Mouse (Mus musculus): ENCODE measurements around the gene Arl4d.
"Not testable (repeated sequence)": the region's sequence is repeated elsewhere in the genome, so short reads cannot be mapped to it uniquely, and the experiment has no call there.

The Arl4d gene

DNA sequence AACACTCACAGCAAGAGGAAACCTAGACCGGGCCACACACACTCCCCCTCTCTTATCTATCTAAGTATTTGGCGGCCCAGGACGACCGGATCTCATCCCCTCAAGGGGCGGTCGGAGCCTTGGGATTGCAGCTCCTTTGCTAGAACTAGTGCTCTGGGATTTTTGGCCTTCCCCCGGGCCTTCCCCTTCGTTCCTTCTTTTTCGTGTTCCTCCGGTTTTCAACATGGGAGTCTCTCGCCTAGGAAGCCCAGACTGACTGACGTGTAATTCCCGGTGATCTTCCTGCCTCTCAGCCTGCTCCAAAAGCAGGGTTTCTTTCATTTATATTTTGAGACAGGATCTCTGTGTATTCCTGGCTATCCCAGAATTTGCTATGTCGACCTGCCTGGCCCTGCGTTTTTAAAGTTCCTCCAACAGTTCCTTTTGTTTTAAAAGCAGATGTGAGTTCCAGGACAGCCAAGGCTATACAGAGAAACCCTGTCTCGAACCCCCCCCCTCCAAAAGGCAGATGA is 19.0 kb upstream of the Arl4d start:
- not testable (repeated sequence) for DNase-seq

DNA sequence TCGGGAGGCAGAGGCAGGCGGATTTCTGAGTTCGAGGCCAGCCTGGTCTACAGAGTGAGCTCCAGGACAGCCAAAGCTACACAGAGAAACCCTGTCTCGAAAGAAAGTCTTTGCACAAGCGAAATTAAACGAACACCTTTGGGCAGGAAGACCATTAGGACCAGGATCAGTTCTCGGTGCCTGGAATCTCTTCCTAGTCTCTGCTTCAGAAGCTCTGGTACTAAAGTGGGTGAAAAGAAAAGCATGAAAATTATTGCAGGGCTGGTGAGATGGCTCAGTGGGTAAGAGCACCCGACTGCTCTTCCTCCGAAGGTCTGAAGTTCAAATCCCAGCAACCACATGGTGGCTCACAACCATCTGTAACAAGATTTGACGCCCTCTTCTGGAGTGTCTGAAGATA is 18.2 kb upstream of the Arl4d start:
- DNase-seq: not testable (repeated sequence)

DNA sequence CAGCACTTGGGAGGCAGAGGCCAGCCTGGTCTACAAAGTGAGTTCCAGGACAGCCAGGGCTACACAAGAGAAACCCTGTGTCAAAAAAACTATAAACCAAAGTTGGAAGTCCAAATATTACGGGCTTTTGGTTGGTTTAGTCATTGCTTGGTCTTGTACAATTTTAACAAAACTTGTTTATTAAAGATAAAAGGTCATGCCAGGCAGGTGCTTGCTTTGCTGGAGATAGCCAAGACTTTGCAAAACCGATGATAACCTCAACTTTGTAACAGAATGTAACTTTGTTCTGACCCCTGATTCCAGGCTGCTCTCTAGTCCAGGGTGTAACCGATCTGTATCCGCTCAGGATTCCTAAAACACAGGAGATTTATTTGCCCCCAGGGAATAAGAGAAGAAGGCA is 9.0 kb upstream of the Arl4d start:
- DNase-seq: no peak

DNA sequence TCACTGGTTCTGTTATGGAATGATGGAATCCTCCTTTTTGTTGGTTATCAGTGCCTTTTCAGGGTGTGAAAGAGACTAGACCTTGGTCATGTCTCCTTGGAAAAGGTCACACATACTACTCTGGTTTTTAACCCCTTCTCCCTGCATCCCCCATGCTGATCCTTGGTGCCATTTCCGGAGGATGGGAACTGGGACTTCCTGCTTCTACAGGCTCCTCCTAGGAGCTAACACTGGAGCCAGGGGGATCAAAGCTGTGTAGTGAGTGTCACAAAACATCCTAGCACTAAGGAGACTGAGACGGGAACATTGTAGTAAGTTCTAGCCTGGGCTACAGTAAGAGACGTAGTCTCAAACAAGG is 7.8 kb upstream of the Arl4d start:
- no peak for DNase-seq

DNA sequence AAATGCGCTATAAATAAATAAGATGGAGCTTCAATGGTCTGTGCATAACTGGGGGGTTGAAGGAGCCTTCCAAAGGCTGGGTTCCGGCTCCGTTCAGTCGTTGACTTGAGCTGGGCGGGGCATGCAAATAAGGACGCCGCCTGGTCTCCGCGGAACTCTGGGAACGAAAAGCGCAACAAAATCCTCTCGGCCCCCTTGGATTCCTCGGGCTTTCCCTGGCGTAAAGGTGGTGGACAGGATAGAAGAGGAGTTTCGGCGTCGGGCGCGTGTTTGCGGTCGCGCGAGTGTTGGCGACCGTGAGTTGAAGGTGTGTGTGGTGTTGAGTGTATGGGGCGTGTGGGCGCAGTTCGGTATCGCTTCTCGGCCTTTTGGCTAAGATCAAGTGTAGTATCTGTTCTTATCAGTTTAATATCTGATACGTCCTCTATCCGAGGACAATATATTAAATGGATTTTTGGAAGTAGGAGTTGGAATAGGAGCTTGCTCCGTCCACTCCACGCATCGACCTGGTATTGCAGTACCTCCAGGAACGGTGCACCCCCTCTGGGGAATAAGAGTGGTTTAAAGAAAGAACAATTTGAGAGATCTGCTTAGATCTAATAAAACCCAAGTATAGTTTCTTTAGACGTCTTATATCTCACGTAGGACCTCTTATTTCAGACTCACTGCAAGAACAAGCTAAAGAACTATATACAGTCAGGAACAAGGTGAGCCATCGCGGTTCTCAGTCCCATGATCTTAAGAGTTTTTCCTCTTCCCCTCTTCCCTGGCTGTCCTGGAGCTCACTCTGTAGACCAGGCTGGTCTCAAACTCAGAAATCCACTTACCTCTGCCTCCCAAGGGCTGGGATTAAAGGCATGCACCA is 7.2 kb upstream of the Arl4d start:
- DNase-seq: peak; percentile 88 to 92

GRCm38 (mm10) chr11:101658751-101659558 is 6.4 kb upstream of the Arl4d start:
- DNase-seq: peak; percentile 74 to 80

DNA sequence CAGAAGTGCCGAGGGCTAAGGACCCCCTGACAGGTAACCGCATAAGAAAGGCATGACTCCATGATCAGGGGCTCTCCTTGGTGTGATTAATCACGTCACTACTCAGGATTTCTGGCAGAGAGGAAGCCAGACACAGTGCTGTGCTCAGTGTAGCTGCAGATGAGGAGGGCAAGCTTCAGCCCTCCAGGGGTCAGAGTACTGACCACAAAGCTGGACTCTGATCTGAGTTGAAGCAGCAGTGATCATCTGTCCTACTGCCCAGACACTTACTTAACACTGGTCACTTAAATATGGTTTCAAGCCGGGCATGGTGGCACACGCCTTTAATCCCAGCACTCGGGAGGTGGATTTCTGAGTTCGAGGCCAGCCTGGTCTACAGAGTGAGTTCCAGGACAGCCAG is 4.2 kb upstream of the Arl4d start:
- no peak for DNase-seq

- no peak for DNase-seq
Measured at GRCm38 (mm10) chr11:101661786-101662185, 3.6 kb upstream of the Arl4d start.

GRCm38 (mm10) chr11:101663229-101664027 is 1.9 kb upstream of the Arl4d start:
- DNase-seq: no peak

GRCm38 (mm10) chr11:101665636-101665992 is 273 bp downstream of the Arl4d start:
- DNase-seq: no peak

GRCm38 (mm10) chr11:101666626-101667345 is 1.4 kb downstream of the Arl4d start:
- DNase-seq: peak; percentile 18 to 44

DNA sequence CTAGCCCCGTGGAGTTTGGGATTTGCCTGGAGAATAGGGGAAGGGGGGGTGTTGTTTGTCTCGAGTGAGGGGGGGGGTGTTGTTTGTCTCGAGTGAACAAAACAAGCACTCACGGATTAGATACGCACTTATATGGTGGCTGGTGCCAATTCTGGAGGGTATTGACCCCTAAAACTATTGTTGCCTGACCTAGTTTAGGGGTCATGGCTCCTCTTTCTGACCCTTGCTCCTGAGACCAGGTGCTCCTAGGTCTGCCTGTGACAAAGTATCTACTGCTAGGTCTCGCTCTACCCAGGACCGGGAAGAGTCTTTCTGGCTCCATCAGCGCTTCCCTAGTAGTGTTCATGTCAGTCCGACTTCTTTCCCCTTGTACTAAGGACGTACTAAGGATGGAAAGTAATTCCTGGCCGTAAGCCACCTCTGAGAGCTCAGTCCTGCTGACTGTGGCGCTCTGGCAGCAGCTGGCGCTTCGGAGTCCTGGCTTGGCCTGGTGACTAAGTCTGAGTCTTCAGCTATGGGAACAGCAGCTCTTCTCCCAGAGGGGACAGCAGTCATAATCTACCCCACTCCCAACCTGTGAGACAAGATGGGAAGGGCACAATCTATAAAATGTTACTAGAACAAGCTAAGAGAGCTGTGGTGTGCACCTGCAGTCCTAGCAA is 2.7 kb downstream of the Arl4d start:
- DNase-seq: peak; percentile 42 to 66

DNA sequence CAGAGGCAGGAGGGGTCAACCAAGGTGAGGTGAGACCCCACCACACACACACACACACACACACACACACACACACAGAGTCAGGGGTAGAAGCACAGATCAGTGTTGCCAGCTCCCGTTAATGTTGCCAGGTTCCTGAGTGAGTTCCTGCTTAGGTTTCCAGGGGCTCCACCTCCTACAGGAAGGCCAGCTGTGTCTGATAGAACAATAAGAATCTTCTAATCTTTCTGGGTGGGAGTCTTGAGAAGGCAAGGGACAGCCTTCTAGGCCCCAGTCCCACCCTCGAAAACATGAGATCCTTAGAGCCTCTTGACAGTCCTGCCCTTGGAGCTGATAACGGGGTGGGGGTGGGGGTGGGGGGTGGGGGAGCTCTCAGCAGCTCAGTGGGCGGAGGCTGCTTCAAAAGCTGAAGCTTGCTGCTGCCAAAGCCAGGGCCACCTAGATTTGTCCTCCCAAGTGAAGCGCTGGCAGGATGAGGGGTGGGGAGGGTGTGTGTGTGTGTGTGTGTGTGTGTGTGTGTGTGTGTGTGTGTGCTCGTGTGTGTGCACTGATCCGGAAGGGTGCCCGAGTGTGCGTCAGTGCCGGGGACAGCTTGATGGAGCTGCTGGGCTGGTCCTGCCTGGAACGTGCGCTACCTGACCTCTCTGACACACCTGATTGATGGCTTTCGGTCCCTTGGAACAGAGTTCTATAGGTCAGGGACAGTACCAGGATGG is 3.4 kb downstream of the Arl4d start:
- DNase-seq: peak; percentile 42 to 67

- no peak for DNase-seq
Measured at GRCm38 (mm10) chr11:101670334-101670733, 5.0 kb downstream of the Arl4d start.

DNA sequence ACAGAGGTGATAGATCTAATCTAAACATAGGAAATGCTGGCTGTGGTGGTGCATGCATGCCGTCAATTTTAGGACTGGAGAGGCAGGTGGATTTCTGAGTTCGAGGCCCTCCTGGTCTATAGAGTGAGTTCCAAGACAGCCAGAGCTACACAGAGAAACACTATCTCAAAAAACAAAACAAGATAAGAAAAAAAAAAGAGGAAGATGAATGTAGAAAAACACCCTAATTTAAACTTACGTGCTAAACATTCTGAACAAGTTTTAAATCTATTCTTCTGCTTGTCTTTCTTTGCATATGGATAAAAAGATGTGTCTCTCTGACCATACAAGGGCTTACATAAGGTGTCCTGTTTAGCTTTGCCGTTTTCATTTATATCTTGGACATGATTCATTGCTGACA is 5.9 kb downstream of the Arl4d start:
- no peak for DNase-seq

- DNase-seq: peak; percentile 37 to 64
Measured at GRCm38 (mm10) chr11:101673010-101673642, 7.8 kb downstream of the Arl4d start.

DNA sequence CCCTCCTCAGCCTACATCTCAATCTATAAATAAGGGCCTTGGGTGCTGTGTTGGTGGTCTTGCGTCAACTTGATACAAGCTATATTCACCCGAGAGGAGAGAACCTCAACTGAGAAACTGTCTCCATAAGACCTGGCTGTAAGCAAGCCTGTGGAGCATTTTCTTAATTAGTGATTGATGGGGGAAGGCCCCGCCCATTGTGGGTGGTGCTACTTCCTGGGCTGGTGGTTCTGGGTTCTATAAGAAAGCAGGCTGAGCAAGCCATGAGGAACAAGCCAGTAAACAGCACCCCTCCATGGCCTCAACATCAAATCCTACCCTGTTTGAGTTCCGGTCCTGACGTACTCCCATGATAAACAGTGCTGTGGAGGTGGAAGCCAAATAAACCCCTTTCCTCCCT is 8.8 kb downstream of the Arl4d start:
- DNase-seq: no peak

DNA sequence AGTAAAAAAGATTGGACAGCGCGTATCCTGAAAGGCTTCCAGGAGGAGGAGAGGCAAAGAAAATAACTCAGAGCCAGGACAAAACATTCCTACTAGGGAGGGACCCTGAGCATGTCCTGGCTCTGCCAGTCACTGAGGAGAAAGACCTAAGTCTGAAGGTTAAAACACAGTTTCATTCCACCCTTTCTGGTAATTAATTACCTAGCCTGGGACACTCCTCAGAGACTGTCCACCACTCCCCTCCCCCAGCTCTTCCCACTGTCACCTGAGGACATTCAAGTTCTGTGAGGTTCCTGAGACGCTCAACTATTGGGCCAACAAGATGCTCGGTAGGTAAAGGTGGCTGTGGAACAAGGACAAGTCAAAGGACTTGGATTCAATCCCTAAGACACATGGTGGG is 10.0 kb downstream of the Arl4d start:
- peak in 1 of 2 experiments; percentile 51 for DNase-seq

GRCm38 (mm10) chr11:101677655-101678054 is 12.3 kb downstream of the Arl4d start:
- DNase-seq: no peak

GRCm38 (mm10) chr11:101678770-101679169 is 13.4 kb downstream of the Arl4d start:
- DNase-seq: no peak

GRCm38 (mm10) chr11:101679907-101680306 is 14.6 kb downstream of the Arl4d start:
- DNase-seq: peak in 1 of 2 experiments; percentile 45
